Mouse (Mus musculus) intestine, postnatal 0 days (tissue): ENCODE results near the gene Gm960. TPM values are rescaled to one million over a fixed set of nuclear protein-coding genes. Genes with fewer than 3 reads are reported as not detected.

Experiments used
- ATAC-seq: fragments of 200-750 bp; cut with Nextera tagmentation; 2 replicates; pipeline ENCODE4 v1.8.0; 2017; ENCODE audit warnings: mild to moderate bottlenecking, moderate TSS enrichment, moderate library complexity
- H3K27ac ChIP-seq: fragments of 300-500 bp; sonication (generic); 2 replicates; pipeline ENCODE4 v1.5.1; 2014; ENCODE audit warnings: mild to moderate bottlenecking, low read depth, low read length, moderate library complexity
- H3K27me3 ChIP-seq: fragments of 300-500 bp; sonication (generic); replicated peaks from 2 replicates; pipeline ENCODE4 v1.6.1; 2014; ENCODE audit warnings: low read length, mixed read lengths; ENCODE audit not compliant: control insufficient read depth, insufficient read depth
- H3K36me3 ChIP-seq: fragments of 300-500 bp; sonication (generic); 2 replicates; pipeline ENCODE4 v1.6.1; 2014; ENCODE audit warnings: mild to moderate bottlenecking, moderate library complexity; ENCODE audit not compliant: control insufficient read depth, insufficient read depth
- H3K4me1 ChIP-seq: fragments of 300-500 bp; sonication (generic); replicated peaks from 2 replicates; pipeline ENCODE4 v1.6.1; 2014; ENCODE audit warnings: antibody characterized with exemption, low read length, mixed read lengths; ENCODE audit not compliant: control insufficient read depth, insufficient read depth
- H3K4me2 ChIP-seq: fragments of 300-500 bp; sonication (generic); replicated peaks from 2 replicates; pipeline ENCODE4 v1.6.1; 2014; ENCODE audit warnings: low read depth, mild to moderate bottlenecking, moderate library complexity
- H3K4me3 ChIP-seq: fragments of 300-500 bp; sonication (generic); 2 replicates; pipeline ENCODE4 v1.5.1; 2014; ENCODE audit warnings: low read depth, low read length
- H3K9ac ChIP-seq: fragments of 300-500 bp; sonication (generic); 2 replicates; pipeline ENCODE4 v1.6.1; 2014; ENCODE audit warnings: mild to moderate bottlenecking, low read depth, low read length
- H3K9me3 ChIP-seq: fragments of 300-500 bp; sonication (generic); 2 replicates; pipeline ENCODE4 v1.6.1; 2016; ENCODE audit warnings: mixed run types; ENCODE audit not compliant: control insufficient read depth
- CTCF ChIP-seq: sonication (generic); IDR thresholded peaks from 2 replicates; pipeline ENCODE4 v1.5.1; 2016; ENCODE audit warnings: low read depth, mild to moderate bottlenecking, control low read depth, antibody characterized with exemption, moderate library complexity
- WGBS: fragments of 180-500 bp; shearing (Covaris S2); extraction: QIAGEN DNeasy Blood & Tissue Kit; methylation state at CpG from one replicate; pipeline ENCODE4 v1.1.7; 2014; 5-methylcytosine and 5-hydroxymethylcytosine counted together
- polyA plus RNA-seq: library from polyadenylated mRNA; unstranded; fragments of >200 nt; fragmentation: Nextera tagmentation; extraction: Ambion mirVana; gene quantifications from 2 replicates; pipeline ENCODE4 v1.2.1, GENCODE M21; 2015

Gene Gm960
- polyA plus RNA-seq, 1 experiment from 2014 or later: 1.1 TPM

GRCm38 (mm10) chr19:4729186-4729585 lies 30.7 kb upstream of the Gm960 start:
- no peak overlapping the region for H3K4me3 ChIP-seq
- H3K4me2 ChIP-seq: no peak overlapping the region
- no peak for TF ChIP-seq CTCF
- no peaks in the 10 kb centered on the region for H3K4me1 ChIP-seq
- 77% methylated on average over 9 of the region's 9 CpGs for WGBS
- no peak overlapping the region for H3K27ac ChIP-seq
- no peaks in the 10 kb centered on the region for H3K36me3 ChIP-seq
- no peaks in the 10 kb centered on the region for H3K9me3 ChIP-seq
- H3K27me3 ChIP-seq: no peaks in the 10 kb centered on the region
- no peak overlapping the region for H3K9ac ChIP-seq
- ATAC-seq: no peak

GRCm38 (mm10) chr19:4720671-4721244 lies 22.3 kb upstream of the Gm960 start:
- Histone ChIP-seq H3K9me3 (no peaks in the 10 kb centered on the region), H3K9ac (no peak overlapping the region; the same call in 1 of the 2 replicates), H3K27ac (no peak overlapping the region), H3K4me3 (peak overlapping the region; percentile 21), H3K36me3 (no peaks in the 10 kb centered on the region), H3K4me2 (peak overlapping the region; percentile 63), H3K27me3 (no peaks in the 10 kb centered on the region), H3K4me1 (no peaks in the 10 kb centered on the region)
- no peak for TF ChIP-seq CTCF
- peak; percentile 86 for ATAC-seq
- 18% methylated on average over 11 of the region's 11 CpGs for WGBS

- TF ChIP-seq CTCF: no peak
- H3K4me3 ChIP-seq: peak overlapping the region; percentile 21; the same call in 1 of the 2 replicates
These were observed 21.6 kb upstream of the Gm960 start for GRCm38 (mm10) chr19:4720112-4720511.

GRCm38 (mm10) chr19:4719351-4719764 lies 20.9 kb upstream of the Gm960 start:
- Histone ChIP-seq H3K27me3 (peaks cover 6% of the 10 kb centered on the region; the same call in 1 of the 2 replicates), H3K27ac (no peak overlapping the region), H3K9ac (no peak overlapping the region), H3K4me3 (no peak overlapping the region), H3K36me3 (no peaks in the 10 kb centered on the region), H3K9me3 (no peaks in the 10 kb centered on the region), H3K4me1 (no peaks in the 10 kb centered on the region), H3K4me2 (0 out of 2 replicates have a peak overlapping the region, but pooled peaks have one; percentile 3)
- no peak for TF ChIP-seq CTCF
- ATAC-seq: 0 out of 2 replicates have a peak, but pooled peaks have one; percentile 12
- WGBS: 20% methylated on average over 5 of the region's 5 CpGs

More at GRCm38 (mm10) chr19:4720112-4720511, 21.6 kb upstream of the Gm960 start:
- no peaks in the 10 kb centered on the region for H3K36me3 ChIP-seq
- H3K27me3 ChIP-seq: no peaks in the 10 kb centered on the region
- no peak overlapping the region for H3K9ac ChIP-seq
- no peaks in the 10 kb centered on the region for H3K9me3 ChIP-seq
- no peaks in the 10 kb centered on the region for H3K4me1 ChIP-seq
- no peak overlapping the region for H3K27ac ChIP-seq
- H3K4me2 ChIP-seq: peak overlapping the region; percentile 63
- 77% methylated on average over 15 of the region's 15 CpGs for whole genome bisulfite sequencing
- no peak for ATAC-seq

GRCm38 (mm10) chr19:4718716-4719115 lies 20.2 kb upstream of the Gm960 start:
- peaks cover 9% of the 10 kb centered on the region for H3K27me3 ChIP-seq
- ATAC-seq: no peak
- H3K4me2 ChIP-seq: no peak overlapping the region
- no peaks in the 10 kb centered on the region for H3K4me1 ChIP-seq
- no peaks in the 10 kb centered on the region for H3K9me3 ChIP-seq
- no peak overlapping the region for H3K4me3 ChIP-seq
- no peaks in the 10 kb centered on the region for H3K36me3 ChIP-seq
- WGBS: 27% methylated on average over 12 of the region's 12 CpGs
- H3K9ac ChIP-seq: no peak overlapping the region
- no peak overlapping the region for H3K27ac ChIP-seq
- TF ChIP-seq CTCF: no peak

- 70% methylated on average over 2 of the region's 2 CpGs for WGBS
- H3K9ac ChIP-seq: no peak overlapping the region
- ATAC-seq: no peak
- no peak overlapping the region for H3K27ac ChIP-seq
- no peaks in the 10 kb centered on the region for H3K4me1 ChIP-seq
- H3K4me3 ChIP-seq: no peak overlapping the region
- no peaks in the 10 kb centered on the region for H3K36me3 ChIP-seq
- H3K27me3 ChIP-seq: peaks cover 23% of the 10 kb centered on the region
- H3K4me2 ChIP-seq: no peak overlapping the region
- H3K9me3 ChIP-seq: no peaks in the 10 kb centered on the region
- TF ChIP-seq CTCF: no peak
These were observed 18.8 kb upstream of the Gm960 start for GRCm38 (mm10) chr19:4717281-4717680.
